Mouse (Mus musculus) fibroblast of lung, adult 2 months (primary cell): ENCODE measurements around the gene Tpp2.
A peak's percentile ranks its signal among the peaks of the same experiment; 100 is the strongest.
"Not testable (repeated sequence)": the region's sequence is repeated elsewhere in the genome, so short reads cannot be mapped to it uniquely, and the experiment has no call there.

Experiments used
- DNase-seq: peaks from one replicate; pipeline ENCODE4 v3.0.0-alpha.2; 2011; ENCODE audit warnings: low read depth

Tpp2 gene

GRCm38 (mm10) chr1:44019934-44020333 lies 86.5 kb downstream of the Tpp2 start, which contains the start of gene Mettl21c:
Gene Mettl21c (minus strand): TSS chr1:44020034.
- DNase-seq, result no peak

DNA sequence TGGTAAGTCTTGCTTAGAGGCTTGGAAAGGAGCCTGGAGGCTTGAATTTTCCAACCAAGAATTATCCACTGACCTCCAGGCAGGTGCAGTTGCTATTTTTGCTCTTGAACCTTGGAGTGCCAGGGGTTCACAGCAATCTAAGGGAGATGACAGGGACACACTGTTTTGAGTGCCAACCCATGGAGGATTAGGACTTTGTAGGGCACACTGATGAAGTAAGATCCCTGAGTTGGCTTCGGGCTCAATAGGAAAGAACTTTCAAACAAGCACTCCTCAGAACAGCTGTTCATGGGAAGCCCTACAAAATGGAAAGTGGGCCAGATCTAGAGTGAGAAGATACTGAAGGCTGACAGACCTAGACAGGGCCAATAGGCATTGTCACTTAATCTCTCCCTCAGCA lies 89.2 kb downstream of the Tpp2 start:
- DNase-seq, result no peak

DNA sequence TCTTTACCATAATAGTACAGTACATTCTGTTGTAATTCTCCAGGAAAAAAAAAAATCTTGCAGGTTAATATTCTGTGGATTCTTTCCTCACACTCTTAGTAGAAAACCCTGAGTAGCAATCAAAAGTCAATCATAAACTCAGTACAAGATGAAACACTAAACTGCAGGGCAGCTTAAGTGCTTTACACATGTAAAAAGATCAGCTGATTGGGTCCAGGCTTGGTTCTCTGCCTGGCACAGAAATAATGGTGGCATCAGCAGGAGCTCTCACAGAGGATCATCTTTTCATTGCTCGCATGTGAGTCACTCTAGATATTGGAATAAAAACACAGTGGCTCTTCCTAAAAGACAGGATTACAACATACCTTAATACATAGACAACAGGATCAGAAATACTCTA lies 94.2 kb downstream of the Tpp2 start:
- DNase-seq, result no peak

DNA sequence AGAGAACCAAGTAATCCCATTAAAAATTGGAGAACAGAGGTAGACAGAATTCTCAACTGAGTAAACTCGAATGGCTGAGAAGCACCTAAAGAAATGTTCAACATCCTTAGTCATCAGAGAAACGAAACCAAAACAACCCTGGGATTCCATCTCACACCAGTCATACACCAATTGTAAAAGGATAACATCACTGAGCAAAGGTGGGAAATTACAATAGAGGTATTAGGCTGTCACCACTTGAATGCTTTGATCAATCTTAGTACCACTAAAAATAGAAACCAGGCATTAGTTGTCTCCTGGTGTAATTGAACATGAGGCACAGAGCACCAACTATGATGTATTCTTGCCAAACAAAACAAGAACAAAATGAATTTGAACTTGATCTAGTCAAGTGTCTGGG lies 98.8 kb downstream of the Tpp2 start:
- no peak for DNase-seq

DNA sequence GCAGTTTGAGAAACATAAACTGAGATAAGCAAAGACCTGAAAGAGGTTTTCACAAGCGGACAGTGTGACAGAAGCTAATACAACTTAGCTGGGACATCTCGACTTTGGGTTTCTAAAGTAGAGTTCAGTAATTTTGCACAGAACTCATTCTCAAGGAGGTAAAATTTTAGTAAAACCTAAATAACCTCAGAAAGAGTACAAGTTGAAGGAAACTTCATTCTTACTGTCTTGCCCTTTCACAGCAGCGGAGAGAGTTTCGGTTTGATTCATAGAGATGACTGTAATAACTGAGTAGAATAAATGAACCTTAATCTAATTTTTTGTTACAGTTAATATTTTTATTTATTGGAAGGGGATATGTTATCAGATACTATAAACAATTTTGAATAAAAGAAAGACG lies 99.5 kb downstream of the Tpp2 start:
- DNase-seq, result no peak

DNA sequence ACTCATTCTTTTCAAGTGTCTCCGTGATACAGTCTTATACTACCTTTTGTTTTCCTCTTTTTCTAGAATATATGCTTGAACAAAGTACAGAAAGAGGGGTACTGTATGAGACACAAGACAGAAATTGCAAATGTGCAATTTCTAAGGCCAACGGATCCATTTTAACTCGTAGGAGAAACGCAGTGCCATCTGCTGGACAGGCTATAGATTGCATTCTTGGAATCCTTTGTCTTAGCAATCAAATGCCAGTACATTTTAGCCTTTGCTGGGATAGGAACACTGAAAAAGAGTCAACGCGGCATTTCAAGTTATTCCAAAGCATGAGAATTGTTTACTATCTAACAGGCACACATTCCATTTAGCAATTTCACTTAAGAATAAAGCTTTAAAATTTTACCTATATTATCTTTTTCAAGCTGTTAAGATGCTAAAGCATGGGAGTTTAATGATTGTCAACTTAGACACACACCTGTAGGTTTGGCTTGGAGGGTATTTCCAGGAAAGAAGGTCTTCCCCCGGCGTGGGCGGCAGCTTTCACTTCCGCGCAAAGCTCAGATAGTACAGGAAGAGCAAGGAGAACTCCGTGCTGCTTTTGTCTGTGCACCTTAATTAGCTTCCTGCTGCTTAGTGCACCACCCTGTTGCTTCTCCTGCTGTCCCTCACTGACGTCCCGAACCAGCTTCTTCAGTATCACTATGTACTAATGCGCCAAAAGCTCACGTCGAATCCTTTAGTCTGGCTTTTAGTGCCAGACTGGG lies 108.5 kb downstream of the Tpp2 start:
- DNase-seq, result peak; percentile 17

DNA sequence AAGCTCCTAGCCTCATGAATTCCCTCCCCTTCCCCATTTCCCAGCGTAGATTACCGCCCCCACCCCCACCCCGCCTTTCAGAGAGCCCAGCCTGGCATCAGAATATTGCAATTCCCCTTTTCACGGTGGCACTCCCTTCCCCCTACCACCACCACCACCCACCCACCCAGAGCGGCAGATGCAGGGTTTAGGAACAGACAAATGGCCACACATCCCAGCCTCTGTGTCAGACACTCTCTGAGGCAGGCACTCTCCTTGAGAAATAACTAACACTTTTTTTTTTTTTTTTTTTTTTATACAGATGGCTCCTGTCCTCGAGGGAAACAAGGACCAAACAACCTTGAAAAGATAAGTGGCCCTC lies 109.1 kb downstream of the Tpp2 start:
- no peak for DNase-seq

DNA sequence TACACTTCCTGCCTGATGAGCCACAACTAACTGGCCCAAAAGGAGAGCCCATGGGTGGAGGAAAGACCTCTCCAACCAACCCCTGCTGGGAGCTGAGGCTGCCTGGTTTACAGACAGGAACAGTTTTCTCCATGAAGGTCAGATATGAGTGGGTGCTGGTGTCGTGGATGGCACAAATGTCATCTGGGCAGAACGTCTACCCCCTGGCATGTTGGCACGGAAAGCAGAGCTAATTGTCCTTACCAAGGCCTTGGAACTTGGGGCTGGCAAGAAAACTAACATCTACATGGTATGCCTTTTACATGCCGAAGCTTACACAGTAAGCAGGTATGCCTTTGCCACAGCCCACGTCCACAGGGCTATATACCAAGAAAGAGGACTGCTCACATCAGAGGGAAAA lies 112.2 kb downstream of the Tpp2 start:
- DNase-seq, result not testable (repeated sequence)

- no peak for DNase-seq
These were observed 113.1 kb downstream of the Tpp2 start for GRCm38 (mm10) chr1:44046556-44046955.
